Mouse (Mus musculus): ENCODE results near the gene Nfya. TPM values are rescaled to one million over a fixed set of nuclear protein-coding genes. Genes with fewer than 3 reads are reported as not detected.

Gene Nfya
- polyA plus RNA-seq, 1 experiment from 2014 or later: 3.5 TPM

DNA sequence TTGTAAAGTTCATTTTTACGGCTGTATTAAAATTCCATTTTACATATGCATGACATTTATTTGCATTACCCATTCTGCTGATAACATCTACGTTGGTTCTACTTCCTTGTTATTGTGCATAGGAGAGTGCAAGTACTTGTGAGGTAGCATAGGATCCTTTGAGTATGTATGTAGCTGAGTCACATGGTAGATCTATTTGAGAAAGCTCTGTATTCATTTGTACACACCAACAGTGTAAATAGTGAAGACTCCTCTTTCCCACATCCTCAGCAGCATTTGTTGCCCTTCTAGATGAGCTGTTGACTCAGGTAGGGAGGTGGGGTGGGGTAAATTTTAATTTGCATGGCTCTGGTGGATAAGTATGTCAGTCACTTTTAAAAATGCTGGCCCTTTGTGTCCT, 5.9 kb downstream of the Nfya start:
- Histone ChIP-seq H3K4me1 (replicated peaks; ENCODE audit: control insufficient read depth, insufficient read depth) (no peaks in the 10 kb centered on the region), H3K36me3 (ENCODE audit: control insufficient read depth, insufficient read depth, low read length) (peaks cover 6% of the 10 kb centered on the region), H3K4me3 (ENCODE audit: low read depth, low read length) (no peak overlapping the region), H3K4me2 (replicated peaks; ENCODE audit: low read depth) (no peak overlapping the region), H3K27me3 (ENCODE audit: control insufficient read depth, insufficient read depth, low read length) (no peaks in the 10 kb centered on the region), H3K9me3 (ENCODE audit: control insufficient read depth, low read length) (no peaks in the 10 kb centered on the region), H3K9ac (ENCODE audit: low read length) (no peak overlapping the region), H3K27ac (replicated peaks) (no peak overlapping the region)
- TF ChIP-seq CTCF (IDR thresholded peaks at IDR 0.05; ENCODE audit: low read depth) (no peak), EP300 (optimal IDR thresholded peaks at IDR 0.05) (no peak)
- WGBS: 67% methylated on average over 2 of the region's 2 CpGs
- DNase-seq (ENCODE audit: low spot score) (no peak), ATAC-seq (ENCODE audit: low FRiP score, low TSS enrichment) (peak; percentile 76)

- TF ChIP-seq CTCF (IDR thresholded peaks at IDR 0.05; ENCODE audit: low read depth) (no peak), EP300 (optimal IDR thresholded peaks at IDR 0.05) (no peak)
- Histone ChIP-seq H3K4me2 (replicated peaks; ENCODE audit: low read depth) (no peak overlapping the region), H3K36me3 (ENCODE audit: control insufficient read depth, insufficient read depth, low read length) (peaks cover 13% of the 10 kb centered on the region), H3K4me1 (replicated peaks; ENCODE audit: control insufficient read depth, insufficient read depth) (no peaks in the 10 kb centered on the region), H3K4me3 (ENCODE audit: low read depth, low read length) (no peak overlapping the region), H3K27me3 (ENCODE audit: control insufficient read depth, insufficient read depth, low read length) (no peaks in the 10 kb centered on the region), H3K9me3 (ENCODE audit: control insufficient read depth, low read length) (no peaks in the 10 kb centered on the region), H3K27ac (replicated peaks) (no peak overlapping the region), H3K9ac (ENCODE audit: low read length) (no peak overlapping the region)
- no peak for DNase-seq (ENCODE audit: low spot score)
- no peak for ATAC-seq (ENCODE audit: low FRiP score, low TSS enrichment)
- 86% methylated on average over 3 of the region's 3 CpGs for WGBS
These were observed 7.0 kb downstream of the Nfya start for GRCm38 (mm10) chr17:48402751-48403150.

DNA sequence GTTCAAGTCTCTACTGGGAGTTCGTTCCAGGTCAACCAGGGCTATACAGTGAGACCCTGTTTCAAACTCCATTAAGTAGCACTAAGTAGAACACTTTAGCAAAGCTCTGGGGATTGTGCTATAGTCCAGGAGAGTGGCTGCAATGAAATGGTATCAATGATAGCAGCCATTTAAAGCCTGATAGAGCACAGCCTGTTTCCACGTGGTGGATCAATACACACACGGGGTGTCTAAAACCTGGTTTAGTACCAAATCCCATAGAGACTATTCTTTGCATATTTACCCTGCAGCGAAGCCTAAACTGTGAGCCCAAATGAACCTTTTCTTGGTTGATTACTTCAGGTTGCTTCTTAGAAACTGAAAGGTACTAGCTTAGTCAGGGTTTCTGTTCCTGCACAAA, 8.0 kb downstream of the Nfya start:
- no peak overlapping the region for H3K4me2 ChIP-seq (replicated peaks; ENCODE audit: low read depth)
- H3K36me3 ChIP-seq (ENCODE audit: control insufficient read depth, insufficient read depth, low read length): peaks cover 13% of the 10 kb centered on the region
- no peaks in the 10 kb centered on the region for H3K27me3 ChIP-seq (ENCODE audit: control insufficient read depth, insufficient read depth, low read length)
- H3K9me3 ChIP-seq (ENCODE audit: control insufficient read depth, low read length): no peaks in the 10 kb centered on the region
- TF ChIP-seq EP300 (optimal IDR thresholded peaks at IDR 0.05): no peak
- no peak for TF ChIP-seq CTCF (IDR thresholded peaks at IDR 0.05; ENCODE audit: low read depth)
- no peaks in the 10 kb centered on the region for H3K4me1 ChIP-seq (replicated peaks; ENCODE audit: control insufficient read depth, insufficient read depth)
- WGBS: 81% methylated on average over 4 of the region's 4 CpGs
- no peak overlapping the region for H3K9ac ChIP-seq (ENCODE audit: low read length)
- H3K4me3 ChIP-seq (ENCODE audit: low read depth, low read length): no peak overlapping the region
- ATAC-seq (ENCODE audit: low FRiP score, low TSS enrichment): no peak
- no peak overlapping the region for H3K27ac ChIP-seq (replicated peaks)
- DNase-seq (ENCODE audit: low spot score): no peak

GRCm38 (mm10) chr17:48392616-48393015, 17.1 kb downstream of the Nfya start:
- Histone ChIP-seq H3K4me3 (ENCODE audit: low read depth, low read length) (no peak overlapping the region), H3K9ac (ENCODE audit: low read length) (no peak overlapping the region), H3K27ac (replicated peaks) (no peak overlapping the region), H3K4me1 (replicated peaks; ENCODE audit: control insufficient read depth, insufficient read depth) (no peaks in the 10 kb centered on the region), H3K4me2 (replicated peaks; ENCODE audit: low read depth) (no peak overlapping the region), H3K9me3 (ENCODE audit: control insufficient read depth, low read length) (no peaks in the 10 kb centered on the region), H3K36me3 (ENCODE audit: control insufficient read depth, insufficient read depth, low read length) (peaks cover 42% of the 10 kb centered on the region; the same call in 1 of the 2 replicates), H3K27me3 (ENCODE audit: control insufficient read depth, insufficient read depth, low read length) (no peaks in the 10 kb centered on the region)
- WGBS: 75% methylated on average over 3 of the region's 3 CpGs
- no peak for TF ChIP-seq EP300 (optimal IDR thresholded peaks at IDR 0.05)
- no peak for ATAC-seq (ENCODE audit: low FRiP score, low TSS enrichment)
- DNase-seq (ENCODE audit: low spot score): no peak

DNA sequence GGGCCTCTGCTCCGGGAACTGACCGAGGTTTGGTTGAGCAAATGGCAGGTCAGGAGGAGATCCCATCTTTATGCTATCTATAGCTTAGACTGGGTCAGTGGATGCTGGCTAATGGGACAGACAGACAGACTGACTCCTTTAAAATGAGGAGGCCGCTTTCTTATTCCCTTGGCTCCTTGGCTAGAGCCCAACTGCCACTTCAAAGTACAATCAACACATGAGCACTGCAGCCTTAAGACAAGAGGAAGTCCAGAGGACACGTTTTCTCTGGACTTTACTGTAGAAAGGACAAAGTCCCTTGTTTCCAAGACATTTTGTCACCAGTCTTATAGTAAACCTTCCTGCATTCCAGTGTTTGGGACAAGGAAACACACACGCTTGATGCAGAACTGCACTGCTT, 18.3 kb downstream of the Nfya start:
- Histone ChIP-seq H3K27me3 (ENCODE audit: control insufficient read depth, insufficient read depth, low read length) (no peaks in the 10 kb centered on the region), H3K9me3 (ENCODE audit: control insufficient read depth, low read length) (no peaks in the 10 kb centered on the region), H3K4me3 (ENCODE audit: low read depth, low read length) (no peak overlapping the region), H3K27ac (replicated peaks) (no peak overlapping the region), H3K4me1 (replicated peaks; ENCODE audit: control insufficient read depth, insufficient read depth) (no peaks in the 10 kb centered on the region), H3K36me3 (ENCODE audit: control insufficient read depth, insufficient read depth, low read length) (peaks cover 45% of the 10 kb centered on the region; the same call in 1 of the 2 replicates), H3K9ac (ENCODE audit: low read length) (no peak overlapping the region), H3K4me2 (replicated peaks; ENCODE audit: low read depth) (no peak overlapping the region)
- 90% methylated on average over 5 of the region's 5 CpGs for WGBS
- TF ChIP-seq EP300 (optimal IDR thresholded peaks at IDR 0.05) (no peak), CTCF (IDR thresholded peaks at IDR 0.05; ENCODE audit: low read depth) (no peak)
- ATAC-seq (ENCODE audit: low FRiP score, low TSS enrichment) (no peak), DNase-seq (ENCODE audit: low spot score) (no peak)

DNA sequence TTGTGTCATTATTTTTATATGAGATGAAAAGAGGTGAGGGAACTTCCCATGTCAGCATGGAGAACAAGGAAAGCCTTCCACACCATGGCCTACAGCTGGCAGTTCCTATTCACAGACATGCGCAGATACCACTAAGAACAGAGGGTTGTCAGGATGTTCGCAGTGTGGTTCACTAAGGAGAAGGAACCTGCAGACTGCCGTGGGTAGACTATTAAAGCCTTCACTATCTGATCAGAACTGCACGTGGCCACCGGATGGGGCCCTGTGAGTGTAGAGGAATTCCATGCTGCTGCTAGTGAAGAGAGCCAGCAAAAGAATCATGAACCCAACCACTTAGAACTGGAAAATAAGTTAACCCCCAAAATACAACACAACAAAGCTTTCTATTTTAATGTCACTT, 20.3 kb downstream of the Nfya start:
- TF ChIP-seq EP300 (optimal IDR thresholded peaks at IDR 0.05) (no peak), CTCF (IDR thresholded peaks at IDR 0.05; ENCODE audit: low read depth) (no peak)
- H3K27me3 ChIP-seq (ENCODE audit: control insufficient read depth, insufficient read depth, low read length): no peaks in the 10 kb centered on the region
- no peak for ATAC-seq (ENCODE audit: low FRiP score, low TSS enrichment)
- H3K4me2 ChIP-seq (replicated peaks; ENCODE audit: low read depth): no peak overlapping the region
- no peaks in the 10 kb centered on the region for H3K9me3 ChIP-seq (ENCODE audit: control insufficient read depth, low read length)
- peaks cover 41% of the 10 kb centered on the region; the same call in 1 of the 2 replicates for H3K36me3 ChIP-seq (ENCODE audit: control insufficient read depth, insufficient read depth, low read length)
- no peak overlapping the region for H3K4me3 ChIP-seq (ENCODE audit: low read depth, low read length)
- DNase-seq (ENCODE audit: low spot score): no peak
- WGBS: 87% methylated on average over 5 of the region's 5 CpGs
- no peak overlapping the region for H3K27ac ChIP-seq (replicated peaks)
- no peak overlapping the region for H3K9ac ChIP-seq (ENCODE audit: low read length)
- H3K4me1 ChIP-seq (replicated peaks; ENCODE audit: control insufficient read depth, insufficient read depth): no peaks in the 10 kb centered on the region
